26 mouse cellular contexts compared by ENCODE assay signal in genomic region chr13:24336818-24337217, GRCm38 (mm10). TPM values are rescaled to one million over a fixed set of nuclear protein-coding genes. Genes with fewer than 3 reads are reported as not detected.
DNase-seq lines count a peak whose midpoint lies in the region; ATAC-seq and TF ChIP-seq lines count a peak whose summit lies in the region.
"Had no signal": no experiment of that assay in that cellular context is flagged by ENCODE, and none has a peak within 500 bp of the region (broad histone marks: within the 10 kb centered on the region; RNA-seq: fewer than 3 reads in every experiment).

No protein-coding gene starts in this region.

- H3K4me1 ChIP-seq in heart, embryonic 11.5 days (ENCODE audit: control insufficient read depth, insufficient read depth, low read length) = no peaks in the 10 kb centered on the region
- peaks cover 13% of the 10 kb centered on the region; the same call in 1 of the 2 replicates for H3K4me1 ChIP-seq in spleen, adult 2 months (ENCODE audit: control insufficient read depth, insufficient read depth, insufficient read length)
- peaks cover 5 to 25% of the 10 kb centered on the region in 2 experiments for H3K4me1 ChIP-seq in liver, embryonic 14.5 days (replicated peaks; ENCODE audit: control insufficient read depth in 2 of 2, insufficient read depth in 2 of 2, low read length in 1 of 2)
- H3K4me1 ChIP-seq: embryonic facial prominence, embryonic 15.5 days; forebrain, embryonic 15.5 days; hindbrain, embryonic 10.5 days had no signal

- TF ChIP-seq EP300 in liver, embryonic 14.5 days (IDR thresholded peaks at IDR 0.05; ENCODE audit: low read depth) = peak; percentile 20; the same call in 1 of the 2 replicates

- H3K27me3 ChIP-seq in heart, embryonic 11.5 days (ENCODE audit: control insufficient read depth, insufficient read depth, low read length) = no peaks in the 10 kb centered on the region
- no peaks in the 10 kb centered on the region for H3K27me3 ChIP-seq in spleen, adult 2 months (ENCODE audit: control insufficient read depth, insufficient read depth, low read length)
- H3K27me3 ChIP-seq in liver, embryonic 14.5 days (ENCODE audit: control insufficient read depth, insufficient read depth, low read length) = no peaks in the 10 kb centered on the region
- H3K27me3 ChIP-seq: embryonic facial prominence, embryonic 15.5 days; forebrain, embryonic 15.5 days; heart, embryonic 15.5 days had no signal

- TF ChIP-seq POLR2A in spleen, adult 2 months (IDR thresholded peaks at IDR 0.05; ENCODE audit: low read depth, low read length) = no peak

- no peak overlapping the region for H3K4me2 ChIP-seq in heart, embryonic 11.5 days
- H3K4me2 ChIP-seq in liver, embryonic 14.5 days (ENCODE audit: low read depth) = no peak overlapping the region
- H3K4me2 ChIP-seq: embryonic facial prominence, embryonic 15.5 days; forebrain, embryonic 15.5 days; heart, embryonic 15.5 days; hindbrain, embryonic 14.5 days had no signal

- WGBS in heart, embryonic 11.5 days (ENCODE audit: insufficient replicate concordance) = 62% methylated on average over 4 of the region's 4 CpGs
- 81% methylated on average over 4 of the region's 4 CpGs for WGBS in spleen, adult 2 months
- 34% methylated on average over 4 of the region's 4 CpGs for WGBS in liver, embryonic 14.5 days (ENCODE audit: insufficient replicate concordance)

- no peak for TF ChIP-seq CTCF in spleen, adult 2 months (IDR thresholded peaks at IDR 0.05; ENCODE audit: extremely low read depth, insufficient read depth, insufficient read length, insufficient replicate concordance)
- no peak for TF ChIP-seq CTCF in liver, embryonic 14.5 days (IDR thresholded peaks at IDR 0.05; ENCODE audit: low read depth)

- DNase-seq in heart, adult 11 months = peak; percentile 51
- no peak for DNase-seq in spleen, adult 2 months (ENCODE audit: low read depth in 1 of 2, low spot score in 2 of 2)
- no peak for DNase-seq in spleen, postnatal 4 days (ENCODE audit: low spot score in 2 of 2)
- DNase-seq in liver, embryonic 14.5 days (ENCODE audit: low read depth in 3 of 3, low spot score in 3 of 3) = no peak
- no peak for DNase-seq in neural tube, embryonic 10.5 days (ENCODE audit: extremely low spot score, low spot score)
- no peak for DNase-seq in embryo, embryonic 9.5 days (ENCODE audit: extremely low spot score)
- no peak for DNase-seq in adipocyte (ENCODE audit: low spot score)
- DNase-seq: adrenal gland, adult 2 months; adrenal gland, postnatal 25 days; B cell, adult 2 months; cerebellum, adult 2 months; cerebellum, postnatal 10 days; gastrocnemius, postnatal 36 days; heart, adult 18-20 months; heart, postnatal 14 days had no signal

- no peaks in the 10 kb centered on the region for H3K36me3 ChIP-seq in heart, embryonic 11.5 days (ENCODE audit: control insufficient read depth, insufficient read depth, low read length)
- no peaks in the 10 kb centered on the region for H3K36me3 ChIP-seq in spleen, adult 2 months (ENCODE audit: control insufficient read depth, insufficient read depth, low read length)
- H3K36me3 ChIP-seq in liver, embryonic 14.5 days (replicated peaks; ENCODE audit: control insufficient read depth, insufficient read depth, low read depth) = no peaks in the 10 kb centered on the region
- H3K36me3 ChIP-seq: embryonic facial prominence, embryonic 15.5 days; forebrain, embryonic 15.5 days; G1E; heart, embryonic 10.5 days; heart, embryonic 15.5 days; hindbrain, embryonic 10.5 days had no signal

- no peak overlapping the region for H3K9ac ChIP-seq in heart, embryonic 11.5 days (ENCODE audit: low read depth, low read length)
- H3K9ac ChIP-seq in liver, embryonic 14.5 days (replicated peaks) = no peak overlapping the region
- H3K9ac ChIP-seq: embryonic facial prominence, embryonic 15.5 days; forebrain, embryonic 15.5 days; heart, embryonic 15.5 days; hindbrain, embryonic 14.5 days had no signal

- no peak for ATAC-seq in heart, embryonic 11.5 days (replicated peaks; ENCODE audit: insufficient number of reproducible peaks, low FRiP score, low TSS enrichment)
- no peak for ATAC-seq in liver, embryonic 14.5 days (ENCODE audit: insufficient read depth)
- ATAC-seq: activated CD4-positive, CD25-positive, alpha-beta regulatory T cell, adult 4 months; CD4-positive, CD25-positive, alpha-beta regulatory T cell, adult 4 months; forebrain, embryonic 15.5 days; Patski had no signal

- H3K27ac ChIP-seq in heart, embryonic 11.5 days (ENCODE audit: low read depth, low read length) = no peak overlapping the region
- H3K27ac ChIP-seq in spleen, adult 2 months (ENCODE audit: insufficient read depth, low read length) = 0 out of 2 replicates have a peak overlapping the region, but pooled peaks have one; percentile 3
- H3K27ac ChIP-seq in liver, embryonic 14.5 days = no peak overlapping the region
- H3K27ac ChIP-seq: embryonic facial prominence, embryonic 15.5 days; forebrain, embryonic 15.5 days; heart, embryonic 10.5 days; heart, embryonic 15.5 days; hindbrain, embryonic 10.5 days; hindbrain, embryonic 14.5 days had no signal

- H3K4me3 ChIP-seq in heart, embryonic 11.5 days (ENCODE audit: low read depth, low read length) = no peak overlapping the region
- no peak overlapping the region for H3K4me3 ChIP-seq in spleen, adult 2 months (ENCODE audit: extremely low read depth, insufficient read depth, insufficient read length)
- H3K4me3 ChIP-seq in liver, embryonic 14.5 days (ENCODE audit: insufficient read depth in 1 of 2, low read depth in 2 of 2, low read length in 2 of 2) = no peak overlapping the region
- H3K4me3 ChIP-seq: embryonic facial prominence, embryonic 15.5 days; forebrain, embryonic 15.5 days; heart, embryonic 10.5 days; heart, embryonic 15.5 days; hindbrain, embryonic 10.5 days had no signal

- no peaks in the 10 kb centered on the region for H3K9me3 ChIP-seq in heart, embryonic 11.5 days (replicated peaks; ENCODE audit: control insufficient read depth, low read length)
- no peaks in the 10 kb centered on the region for H3K9me3 ChIP-seq in liver, embryonic 14.5 days (ENCODE audit: control insufficient read depth, low read length)
- H3K9me3 ChIP-seq: embryonic facial prominence, embryonic 15.5 days; forebrain, embryonic 15.5 days; G1E; heart, embryonic 10.5 days; heart, embryonic 15.5 days; hindbrain, embryonic 10.5 days had no signal

RNA-seq across cellular contexts. Expression of gene Cmah, which starts 9.6 kb away (rescaled TPM):
- polyA plus RNA-seq in heart, embryonic 11.5 days (2014; fragmentation: Nextera tagmentation; extraction: Ambion mirVana) = 0.28 and 0.54 TPM in 2 replicates
- 13.7 TPM in 2 replicates for polyA plus RNA-seq in spleen, adult 2 months (2012; rRNA removed)
- 0.24 and 0.42 TPM in 2 replicates for polyA plus RNA-seq in liver, embryonic 14.5 days (2012; rRNA removed)
- polyA plus RNA-seq in liver, embryonic 14.5 days (2014; fragmentation: Nextera tagmentation; extraction: Ambion mirVana) = 0.46 and 0.80 TPM in 2 replicates
- polyA plus RNA-seq: G1E had no signal

RNA-seq across cellular contexts. Expression of gene Carmil1, which starts 56.2 kb away (rescaled TPM):
- polyA plus RNA-seq in heart, embryonic 11.5 days (2014; fragmentation: Nextera tagmentation; extraction: Ambion mirVana) = 8.4 and 12.1 TPM in 2 replicates
- polyA plus RNA-seq in spleen, adult 2 months (2012; rRNA removed) = 3.4 and 4.3 TPM in 2 replicates
- polyA plus RNA-seq in liver, embryonic 14.5 days (2012; rRNA removed) = 1.5 and 1.8 TPM in 2 replicates
- 4.1 and 4.2 TPM in 2 replicates for polyA plus RNA-seq in liver, embryonic 14.5 days (2014; fragmentation: Nextera tagmentation; extraction: Ambion mirVana)
